Mouse (Mus musculus): ENCODE measurements at regions not wholly inside any gene's neighbourhood (a gene's known extent, or its start where the extent isn't known, plus 50 kb on each side); places are given as distances from the start of the nearest gene placed in this dataset.

GRCm38 (mm10) chr3:48584340-48584739 lies 1172.8 kb downstream of the Pcdh18 start:
- no peak overlapping the region for H3K4me3 ChIP-seq (ENCODE audit: low read length)
- no peaks in the 10 kb centered on the region for H3K9me3 ChIP-seq (ENCODE audit: low read length)
- no peaks in the 10 kb centered on the region for H3K27me3 ChIP-seq (ENCODE audit: insufficient read depth, low read length)
- H3K27ac ChIP-seq, result no peak overlapping the region
- H3K36me3 ChIP-seq (ENCODE audit: insufficient read depth, low read length), result no peaks in the 10 kb centered on the region
- H3K4me1 ChIP-seq (ENCODE audit: insufficient read depth, low read length), result no peaks in the 10 kb centered on the region
- no peak for DNase-seq (ENCODE audit: low spot score)
- no peak overlapping the region for H3K9ac ChIP-seq (replicated peaks; ENCODE audit: low read length)
- no peak for ATAC-seq
- no peak for TF ChIP-seq CTCF (IDR thresholded peaks at IDR 0.05; ENCODE audit: low read depth)
- no peak overlapping the region for H3K4me2 ChIP-seq (ENCODE audit: low read depth, low read length)

GRCm38 (mm10) chr3:48582521-48582920 lies 1174.6 kb downstream of the Pcdh18 start:
- no peak overlapping the region for H3K9ac ChIP-seq (replicated peaks; ENCODE audit: low read length)
- no peak overlapping the region for H3K4me2 ChIP-seq (ENCODE audit: low read depth, low read length)
- ATAC-seq (no peak), DNase-seq (ENCODE audit: low spot score) (no peak)
- H3K4me1 ChIP-seq (ENCODE audit: insufficient read depth, low read length), result no peaks in the 10 kb centered on the region
- no peaks in the 10 kb centered on the region for H3K9me3 ChIP-seq (ENCODE audit: low read length)
- TF ChIP-seq CTCF (IDR thresholded peaks at IDR 0.05; ENCODE audit: low read depth), result no peak
- WGBS, result 73% methylated on average over 1 of the region's 1 CpGs
- H3K27ac ChIP-seq, result no peak overlapping the region
- no peaks in the 10 kb centered on the region for H3K36me3 ChIP-seq (ENCODE audit: insufficient read depth, low read length)
- H3K4me3 ChIP-seq (ENCODE audit: low read length), result no peak overlapping the region
- no peaks in the 10 kb centered on the region for H3K27me3 ChIP-seq (ENCODE audit: insufficient read depth, low read length)

DNA sequence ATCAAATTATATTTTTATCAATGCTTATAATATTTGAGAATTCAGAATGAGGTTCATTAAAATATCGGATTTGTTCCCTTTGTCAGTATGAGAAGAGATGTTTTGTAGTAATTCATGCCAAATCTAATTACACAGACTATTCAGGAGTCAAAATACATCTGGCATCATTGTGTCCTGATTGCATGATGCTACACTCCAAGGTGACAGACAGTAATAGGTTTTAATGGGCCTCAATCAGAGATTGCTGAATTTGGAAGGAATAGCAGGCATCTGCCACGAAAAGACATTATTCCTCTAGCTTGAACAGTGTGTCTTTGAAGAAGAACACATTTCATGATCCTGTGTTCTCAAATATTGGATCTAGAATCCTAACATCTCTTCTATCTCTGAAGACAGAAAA lies 1177.2 kb downstream of the Pcdh18 start:
- ATAC-seq, result no peak
- H3K4me2 ChIP-seq (ENCODE audit: low read depth, low read length), result no peak overlapping the region
- no peak for TF ChIP-seq CTCF (IDR thresholded peaks at IDR 0.05; ENCODE audit: low read depth)
- H3K9ac ChIP-seq (replicated peaks; ENCODE audit: low read length), result no peak overlapping the region
- no peaks in the 10 kb centered on the region for H3K4me1 ChIP-seq (ENCODE audit: insufficient read depth, low read length)
- no peaks in the 10 kb centered on the region for H3K27me3 ChIP-seq (ENCODE audit: insufficient read depth, low read length)
- no peaks in the 10 kb centered on the region for H3K9me3 ChIP-seq (ENCODE audit: low read length)
- no peaks in the 10 kb centered on the region for H3K36me3 ChIP-seq (ENCODE audit: insufficient read depth, low read length)
- H3K27ac ChIP-seq, result no peak overlapping the region
- no peak overlapping the region for H3K4me3 ChIP-seq (ENCODE audit: low read length)
- DNase-seq (ENCODE audit: low spot score), result no peak
- 57% methylated on average over 2 of the region's 2 CpGs for WGBS

- no peaks in the 10 kb centered on the region for H3K4me1 ChIP-seq (ENCODE audit: insufficient read depth, low read length)
- ATAC-seq (no peak), DNase-seq (ENCODE audit: low spot score) (peak; percentile 1)
- WGBS, result 35% methylated on average over 1 of the region's 1 CpGs
- no peak overlapping the region for H3K9ac ChIP-seq (replicated peaks; ENCODE audit: low read length)
- no peaks in the 10 kb centered on the region for H3K27me3 ChIP-seq (ENCODE audit: insufficient read depth, low read length)
- H3K27ac ChIP-seq, result no peak overlapping the region
- no peak for TF ChIP-seq CTCF (IDR thresholded peaks at IDR 0.05; ENCODE audit: low read depth)
- H3K36me3 ChIP-seq (ENCODE audit: insufficient read depth, low read length), result no peaks in the 10 kb centered on the region
- H3K4me3 ChIP-seq (ENCODE audit: low read length), result no peak overlapping the region
- H3K9me3 ChIP-seq (ENCODE audit: low read length), result no peaks in the 10 kb centered on the region
- no peak overlapping the region for H3K4me2 ChIP-seq (ENCODE audit: low read depth, low read length)
Measured at GRCm38 (mm10) chr3:48579229-48579628, 1177.9 kb downstream of the Pcdh18 start.

GRCm38 (mm10) chr3:48546669-48547068 lies 1210.5 kb downstream of the Pcdh18 start:
- ATAC-seq, result no peak
- Histone ChIP-seq H3K27me3 (ENCODE audit: insufficient read depth, low read length) (no peaks in the 10 kb centered on the region), H3K4me1 (ENCODE audit: insufficient read depth, low read length) (no peaks in the 10 kb centered on the region), H3K9ac (replicated peaks; ENCODE audit: low read length) (no peak overlapping the region), H3K4me3 (ENCODE audit: low read length) (no peak overlapping the region), H3K9me3 (ENCODE audit: low read length) (no peaks in the 10 kb centered on the region), H3K36me3 (ENCODE audit: insufficient read depth, low read length) (no peaks in the 10 kb centered on the region), H3K27ac (no peak overlapping the region), H3K4me2 (ENCODE audit: low read depth, low read length) (no peak overlapping the region)
- DNase-seq (ENCODE audit: low spot score), result no peak
- WGBS, result 79% methylated on average over 1 of the region's 1 CpGs
- no peak for TF ChIP-seq CTCF (IDR thresholded peaks at IDR 0.05; ENCODE audit: low read depth)

DNA sequence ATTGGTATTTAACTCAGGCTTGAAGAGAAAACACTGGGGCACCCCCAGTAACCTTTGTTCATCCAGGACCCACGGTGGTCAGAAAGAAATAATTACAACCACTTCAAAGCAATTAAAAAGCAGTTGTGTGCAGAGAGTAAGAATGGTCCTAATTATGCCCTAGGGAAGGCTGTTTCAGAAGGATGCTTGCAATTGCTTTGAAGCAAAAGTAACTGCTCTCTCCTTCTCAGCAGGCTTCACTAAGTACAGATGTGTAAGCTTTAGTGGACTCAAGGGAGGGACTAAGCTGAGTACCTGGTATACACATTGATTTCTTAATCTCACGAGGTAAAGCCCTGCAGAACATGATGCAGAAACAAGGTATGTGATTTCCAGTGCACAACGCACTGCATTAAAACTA lies 1242.1 kb downstream of the Pcdh18 start:
- WGBS, result 34% methylated on average over 3 of the region's 3 CpGs
- 0 out of 2 replicates have a peak, but pooled peaks have one; percentile 29 for ATAC-seq
- no peak overlapping the region for H3K4me3 ChIP-seq (ENCODE audit: low read length)
- H3K27ac ChIP-seq, result no peak overlapping the region
- no peaks in the 10 kb centered on the region for H3K36me3 ChIP-seq (ENCODE audit: insufficient read depth, low read length)
- DNase-seq (ENCODE audit: low spot score), result peak; percentile 26
- H3K27me3 ChIP-seq (ENCODE audit: insufficient read depth, low read length), result no peaks in the 10 kb centered on the region
- H3K9me3 ChIP-seq (ENCODE audit: low read length), result no peaks in the 10 kb centered on the region
- no peaks in the 10 kb centered on the region for H3K4me1 ChIP-seq (ENCODE audit: insufficient read depth, low read length)
- H3K4me2 ChIP-seq (ENCODE audit: low read depth, low read length), result no peak overlapping the region
- no peak overlapping the region for H3K9ac ChIP-seq (replicated peaks; ENCODE audit: low read length)
- TF ChIP-seq CTCF (IDR thresholded peaks at IDR 0.05; ENCODE audit: low read depth), result no peak

- Histone ChIP-seq H3K4me1 (ENCODE audit: insufficient read depth, low read length) (no peaks in the 10 kb centered on the region), H3K27ac (no peak overlapping the region), H3K27me3 (ENCODE audit: insufficient read depth, low read length) (no peaks in the 10 kb centered on the region), H3K36me3 (ENCODE audit: insufficient read depth, low read length) (no peaks in the 10 kb centered on the region), H3K4me3 (ENCODE audit: low read length) (no peak overlapping the region), H3K9me3 (ENCODE audit: low read length) (no peaks in the 10 kb centered on the region), H3K9ac (replicated peaks; ENCODE audit: low read length) (no peak overlapping the region), H3K4me2 (ENCODE audit: low read depth, low read length) (no peak overlapping the region)
- no peak for TF ChIP-seq CTCF (IDR thresholded peaks at IDR 0.05; ENCODE audit: low read depth)
- WGBS, result 89% methylated on average over 2 of the region's 2 CpGs
- ATAC-seq, result no peak
- no peak for DNase-seq (ENCODE audit: low spot score)
Measured at GRCm38 (mm10) chr3:48503996-48504395, 1253.1 kb downstream of the Pcdh18 start.

Data from hindbrain, postnatal 0 days (tissue).